ENCODE assay signal across 33 mouse cellular contexts in genomic region chr1:159489853-159490435, GRCm38 (mm10). TPM values are rescaled to one million over a fixed set of nuclear protein-coding genes. Genes with fewer than 3 reads are reported as not detected.
DNase-seq lines count a peak whose midpoint lies in the region; ATAC-seq and TF ChIP-seq lines count a peak whose summit lies in the region.
"Had no signal": no experiment of that assay in that cellular context is flagged by ENCODE, and none has a peak within 500 bp of the region (broad histone marks: within the 10 kb centered on the region; RNA-seq: fewer than 3 reads in every experiment).

No protein-coding gene starts in this region.

- no peak overlapping the region for H3K4me3 ChIP-seq in heart, postnatal 0 days (ENCODE audit: low read depth, low read length)
- no peak overlapping the region for H3K4me3 ChIP-seq in heart, embryonic 11.5 days (ENCODE audit: low read depth, low read length)
- H3K4me3 ChIP-seq in CH12.LX (replicated peaks in 1 of 3; ENCODE audit: low read depth in 2 of 3, low read length in 2 of 3, poor library complexity in 1 of 3) (no peak overlapping the region), myocyte (no peak overlapping the region)
- H3K4me3 ChIP-seq: embryonic facial prominence, embryonic 10.5 days; embryonic facial prominence, embryonic 13.5 days; erythroblast, embryonic 14.5 days; forebrain, embryonic 12.5 days; forebrain, embryonic 15.5 days; heart, embryonic 12.5 days; heart, embryonic 15.5 days; hindbrain, embryonic 10.5 days had no signal

- no peaks in the 10 kb centered on the region for H3K27me3 ChIP-seq in heart, postnatal 0 days (ENCODE audit: control insufficient read depth, insufficient read depth, low read length)
- no peaks in the 10 kb centered on the region for H3K27me3 ChIP-seq in heart, embryonic 11.5 days (ENCODE audit: control insufficient read depth, insufficient read depth, low read length)
- H3K27me3 ChIP-seq in CH12.LX (replicated peaks): peaks cover 92% of the 10 kb centered on the region
- no peaks in the 10 kb centered on the region for H3K27me3 ChIP-seq in myocyte (ENCODE audit: control insufficient read depth, insufficient read depth, insufficient read length)
- H3K27me3 ChIP-seq: embryonic facial prominence, embryonic 13.5 days; forebrain, embryonic 12.5 days; forebrain, embryonic 15.5 days; heart, embryonic 12.5 days; heart, embryonic 15.5 days had no signal

- H3ac ChIP-seq in myocyte (ENCODE audit: control insufficient read depth, insufficient read length): no peak overlapping the region

- TF ChIP-seq RAD21 in CH12.LX (IDR thresholded peaks at IDR 0.05; ENCODE audit: low read depth, low read length): no peak

- DNase-seq in heart, postnatal 0 days (ENCODE audit: low spot score): peak; percentile 6
- DNase-seq in 3T3-L1 (ENCODE audit: low read depth, low spot score) (peak; percentile 87), CH12.LX (ENCODE audit: extremely low read depth) (no peak)
- DNase-seq: adrenal gland, adult 8-10 months; adrenal gland, postnatal 25 days; B cell, adult 2 months; cerebellum, adult 11-12 months; cerebellum, adult 8-10 months; cerebellum, postnatal 10 days; cerebellum, postnatal 36 days; embryo, embryonic 11 days; gastrocnemius, postnatal 25 days; kidney, adult 18-20 months; kidney, adult 9 months had no signal

- no peak overlapping the region for H3K9ac ChIP-seq in heart, postnatal 0 days (replicated peaks; ENCODE audit: low read depth, low read length)
- H3K9ac ChIP-seq in heart, embryonic 11.5 days (ENCODE audit: low read depth, low read length): no peak overlapping the region
- no peak overlapping the region for H3K9ac ChIP-seq in CH12.LX (ENCODE audit: insufficient read depth, low read depth)
- H3K9ac ChIP-seq: embryonic facial prominence, embryonic 13.5 days; forebrain, embryonic 12.5 days; forebrain, embryonic 15.5 days; heart, embryonic 12.5 days; heart, embryonic 15.5 days; hindbrain, embryonic 14.5 days had no signal

- peaks cover 14% of the 10 kb centered on the region for H3K4me1 ChIP-seq in heart, postnatal 0 days (ENCODE audit: control insufficient read depth, insufficient read depth)
- H3K4me1 ChIP-seq in heart, embryonic 11.5 days (ENCODE audit: control insufficient read depth, insufficient read depth, low read length): no peaks in the 10 kb centered on the region
- no peaks in the 10 kb centered on the region for H3K4me1 ChIP-seq in CH12.LX (ENCODE audit: control insufficient read depth in 1 of 2, insufficient read depth in 2 of 2)
- H3K4me1 ChIP-seq: embryonic facial prominence, embryonic 10.5 days; embryonic facial prominence, embryonic 13.5 days; forebrain, embryonic 12.5 days; hindbrain, embryonic 10.5 days had no signal

- dilution Hi-C loops in CH12.LX (cut with MboI; ENCODE audit: extremely low pct_ligation_motif_present, extremely low pct_unique_long_range_greater_than_20kb, low sequenced_read_pairs): no loop called here

- in situ Hi-C loops in CH12.LX (cut with MboI; ENCODE audit: low pct_ligation_motif_present, low pct_unique_long_range_greater_than_20kb, low sequenced_read_pairs): no loop called here

- H3K36me3 ChIP-seq in heart, postnatal 0 days (replicated peaks; ENCODE audit: control insufficient read depth, insufficient read depth, low read length): no peaks in the 10 kb centered on the region
- no peaks in the 10 kb centered on the region for H3K36me3 ChIP-seq in heart, embryonic 11.5 days (ENCODE audit: control insufficient read depth, insufficient read depth, low read length)
- no peaks in the 10 kb centered on the region for H3K36me3 ChIP-seq in CH12.LX (replicated peaks in 1 of 2; ENCODE audit: control insufficient read depth in 1 of 2, insufficient read depth in 1 of 2, low read length in 1 of 2)
- H3K36me3 ChIP-seq in myocyte (ENCODE audit: control insufficient read depth, insufficient read depth): no peaks in the 10 kb centered on the region
- H3K36me3 ChIP-seq: embryonic facial prominence, embryonic 10.5 days; embryonic facial prominence, embryonic 13.5 days; forebrain, embryonic 12.5 days; forebrain, embryonic 15.5 days; heart, embryonic 12.5 days; heart, embryonic 15.5 days; hindbrain, embryonic 10.5 days had no signal

- no peak overlapping the region for H3K4me2 ChIP-seq in heart, postnatal 0 days (ENCODE audit: low read depth, low read length)
- no peak overlapping the region for H3K4me2 ChIP-seq in heart, embryonic 11.5 days
- H3K4me2 ChIP-seq in CH12.LX (ENCODE audit: insufficient read depth, low read depth, poor library complexity, severe bottlenecking) (no peak overlapping the region), myocyte (ENCODE audit: low read depth) (no peak overlapping the region)
- H3K4me2 ChIP-seq: embryonic facial prominence, embryonic 13.5 days; forebrain, embryonic 12.5 days; forebrain, embryonic 15.5 days; heart, embryonic 12.5 days; heart, embryonic 15.5 days; hindbrain, embryonic 14.5 days had no signal

- TF ChIP-seq POLR2A in CH12.LX (IDR thresholded peaks at IDR 0.05; ENCODE audit: low read depth, low read length) (no peak), myocyte (IDR thresholded peaks at IDR 0.05; ENCODE audit: insufficient read length, low read depth) (no peak)

- H3K9me3 ChIP-seq in heart, postnatal 0 days (replicated peaks; ENCODE audit: control insufficient read depth, low read length): no peaks in the 10 kb centered on the region
- no peaks in the 10 kb centered on the region for H3K9me3 ChIP-seq in heart, embryonic 11.5 days (replicated peaks; ENCODE audit: control insufficient read depth, low read length)
- no peaks in the 10 kb centered on the region for H3K9me3 ChIP-seq in CH12.LX (replicated peaks; ENCODE audit: low read length)
- H3K9me3 ChIP-seq: embryonic facial prominence, embryonic 10.5 days; embryonic facial prominence, embryonic 13.5 days; forebrain, embryonic 12.5 days; forebrain, embryonic 15.5 days; heart, embryonic 12.5 days; heart, embryonic 15.5 days; hindbrain, embryonic 10.5 days had no signal

- no peak for TF ChIP-seq CTCF in heart, postnatal 0 days (IDR thresholded peaks at IDR 0.05; ENCODE audit: low read depth)
- no peak for TF ChIP-seq CTCF in CH12.LX (conservative IDR thresholded peaks at IDR 0.05 in 1 of 2, IDR thresholded peaks at IDR 0.05 in 1 of 2; ENCODE audit: low read depth in 2 of 2, low read length in 2 of 2)

- TF ChIP-seq EP300 in heart, postnatal 0 days (IDR thresholded peaks at IDR 0.05; ENCODE audit: low read depth): no peak
- no peak for TF ChIP-seq EP300 in CH12.LX (IDR thresholded peaks at IDR 0.05; ENCODE audit: low read length)

- no peaks in the 10 kb centered on the region for H3K79me2 ChIP-seq in CH12.LX (replicated peaks; ENCODE audit: control insufficient read depth, extremely low read depth, insufficient read depth, poor library complexity, severe bottlenecking)
- H3K79me2 ChIP-seq in myocyte (ENCODE audit: control insufficient read depth, insufficient read depth): no peaks in the 10 kb centered on the region

- 35% methylated on average over 4 of the region's 4 CpGs for WGBS in heart, postnatal 0 days
- WGBS in heart, embryonic 11.5 days (ENCODE audit: insufficient replicate concordance): 45% methylated on average over 4 of the region's 4 CpGs

- no peak for ATAC-seq in heart, postnatal 0 days (ENCODE audit: insufficient read depth, low read depth)
- no peak for ATAC-seq in heart, embryonic 11.5 days (replicated peaks; ENCODE audit: insufficient number of reproducible peaks, low FRiP score, low TSS enrichment)
- ATAC-seq in granulocyte monocyte progenitor cell, adult 5-6 weeks (replicated peaks; ENCODE audit: poor library complexity, severe bottlenecking): no peak
- no peak for ATAC-seq in activated CD4-positive, CD25-positive, alpha-beta regulatory T cell, adult 4 months
- ATAC-seq: CD4-positive, CD25-positive, alpha-beta regulatory T cell, adult 4 months; forebrain, embryonic 15.5 days; hindbrain, postnatal 0 days; inflammation-experienced regulatory T-cells, adult 6 months; intestine, embryonic 16.5 days; Patski had no signal

- no peak overlapping the region for H3K27ac ChIP-seq in heart, postnatal 0 days (ENCODE audit: low read depth)
- H3K27ac ChIP-seq in heart, embryonic 11.5 days (ENCODE audit: low read depth, low read length): no peak overlapping the region
- H3K27ac ChIP-seq in CH12.LX (ENCODE audit: insufficient read depth, low read depth): no peak overlapping the region
- H3K27ac ChIP-seq: embryonic facial prominence, embryonic 10.5 days; embryonic facial prominence, embryonic 13.5 days; forebrain, embryonic 12.5 days; forebrain, embryonic 15.5 days; heart, embryonic 15.5 days; hindbrain, embryonic 10.5 days; hindbrain, embryonic 14.5 days; hindbrain, postnatal 0 days had no signal

TF ChIP-seq in CH12.LX, 34 proteins besides CTCF, POLR2A, EP300 and RAD21 (continues in another document):
- TF ChIP-seq NRF1 (IDR thresholded peaks at IDR 0.05; ENCODE audit: low read depth, low read length) (no peak), ELF1 (IDR thresholded peaks at IDR 0.05; ENCODE audit: low read depth, low read length) (no peak), RCOR1 (conservative IDR thresholded peaks at IDR 0.05; ENCODE audit: low read depth, low read length) (no peak), USF2 (conservative IDR thresholded peaks at IDR 0.05; ENCODE audit: low read depth, low read length) (0 out of 2 replicates have a peak, but pooled peaks have one; percentile 20), USF1 (IDR thresholded peaks at IDR 0.05; ENCODE audit: low read depth, low read length) (peak; percentile 19; the same call in 1 of the 2 replicates)

TF ChIP-seq in myocyte, 11 proteins besides CTCF, POLR2A, EP300 and RAD21:
- TF ChIP-seq MAX (IDR thresholded peaks at IDR 0.05; ENCODE audit: low read depth) (no peak), TCF12 (IDR thresholded peaks at IDR 0.05; ENCODE audit: insufficient read depth, poor library complexity, severe bottlenecking) (no peak), USF1 (IDR thresholded peaks at IDR 0.05; ENCODE audit: low read depth) (peak; percentile 72), SRF (IDR thresholded peaks at IDR 0.05; ENCODE audit: control insufficient read depth, insufficient read length, low read depth) (no peak)

RNA-seq across cellular contexts. Expression of gene Tnr, which starts 33.6 kb away (rescaled TPM):
- 0.04 and 9.0 TPM in 2 replicates for total RNA-seq in heart, postnatal 0 days (2014; rRNA removed; ENCODE audit: low replicate concordance)
- polyA plus RNA-seq in heart, postnatal 0 days (2015; fragmentation: Nextera tagmentation; extraction: Ambion mirVana): 0.03 and 0.08 TPM in 2 replicates
- 0.15 and 0.33 TPM in 2 replicates for polyA plus RNA-seq in heart, embryonic 11.5 days (2014; fragmentation: Nextera tagmentation; extraction: Ambion mirVana)
- total RNA-seq in CH12.LX (2012; rRNA removed) (not detected in 2 replicates), CH12.LX (2014; rRNA removed) (not detected in 2 replicates)
- polyA plus RNA-seq in CH12.LX (2012; ENCODE audit: insufficient read length, low read depth) (not detected in 2 replicates), myocyte (2012; fragmentation: generic; extraction: Trizol) (0.02 TPM)
- not detected in 2 replicates for total RNA-seq in granulocyte monocyte progenitor cell, adult 5-6 weeks (2014; fragmentation: Nextera tagmentation)
- total RNA-seq in granulocyte monocyte progenitor cell, adult 5-6 weeks (2017): not detected in 2 replicates
- polyA plus RNA-seq in activated CD4-positive, CD25-positive, alpha-beta regulatory T cell, adult 4 months (2017; shearing (Covaris generic)): under 1 TPM in 1 of 2 experiments, not detected in 1; 0.04 TPM
- total RNA-seq: ES-E14 had no signal
- polyA plus RNA-seq: CD4-positive, CD25-positive, alpha-beta regulatory T cell, adult 4 months; erythroblast, embryonic 14.5 days; heart, embryonic 12.5 days had no signal
